13 mouse cellular contexts compared by ENCODE assay signal in genomic region chr11:88638936-88639542, GRCm38 (mm10).
DNase-seq lines count a peak whose midpoint lies in the region; ATAC-seq and TF ChIP-seq lines count a peak whose summit lies in the region.
"Had no signal": no experiment of that assay in that cellular context is flagged by ENCODE, and none has a peak within 500 bp of the region (broad histone marks: within the 10 kb centered on the region; RNA-seq: fewer than 3 reads in every experiment).

No protein-coding gene starts in this region.

- no peak for ATAC-seq in forebrain, embryonic 12.5 days (ENCODE audit: low FRiP score)
- no peak for ATAC-seq in forebrain, embryonic 15.5 days (replicated peaks)
- ATAC-seq in heart, embryonic 11.5 days (replicated peaks; ENCODE audit: insufficient number of reproducible peaks, low FRiP score, low TSS enrichment): no peak
- ATAC-seq in hindbrain, postnatal 0 days: no peak
- no peak for ATAC-seq in kidney, embryonic 16.5 days (ENCODE audit: low FRiP score, low TSS enrichment)
- ATAC-seq: activated CD4-positive, CD25-positive, alpha-beta regulatory T cell, adult 4 months; forebrain, embryonic 14.5 days had no signal

- DNase-seq in layer of hippocampus, adult 2 months (ENCODE audit: low spot score in 2 of 2): no peak
- DNase-seq in layer of hippocampus, postnatal 10 days (ENCODE audit: low spot score in 2 of 2): no peak
- DNase-seq in hindbrain, postnatal 0 days (ENCODE audit: low spot score): no peak
- DNase-seq in yolk sac, embryonic 10.5 days (ENCODE audit: low spot score): no peak
- DNase-seq: cerebellum, adult 8-10 months; lung, postnatal 4 days had no signal

- no peak overlapping the region for H3K4me3 ChIP-seq in forebrain, embryonic 12.5 days (replicated peaks)
- H3K4me3 ChIP-seq in forebrain, embryonic 15.5 days: no peak overlapping the region
- no peak overlapping the region for H3K4me3 ChIP-seq in layer of hippocampus, adult 2 months
- no peak overlapping the region for H3K4me3 ChIP-seq in heart, embryonic 11.5 days (ENCODE audit: low read depth, low read length)
- H3K4me3 ChIP-seq in hindbrain, postnatal 0 days (ENCODE audit: low read length): no peak overlapping the region
- H3K4me3 ChIP-seq in kidney, embryonic 16.5 days (ENCODE audit: low read length): no peak overlapping the region

- peaks cover 16% of the 10 kb centered on the region; the same call in 1 of the 2 replicates for H3K36me3 ChIP-seq in forebrain, embryonic 12.5 days (replicated peaks)
- no peaks in the 10 kb centered on the region for H3K36me3 ChIP-seq in forebrain, embryonic 15.5 days
- no peaks in the 10 kb centered on the region for H3K36me3 ChIP-seq in heart, embryonic 11.5 days (ENCODE audit: control insufficient read depth, insufficient read depth, low read length)
- H3K36me3 ChIP-seq in hindbrain, postnatal 0 days (ENCODE audit: insufficient read depth, low read length): no peaks in the 10 kb centered on the region
- H3K36me3 ChIP-seq in kidney, embryonic 16.5 days (ENCODE audit: insufficient read depth, low read length): no peaks in the 10 kb centered on the region

- no peaks in the 10 kb centered on the region for H3K9me3 ChIP-seq in forebrain, embryonic 12.5 days
- no peaks in the 10 kb centered on the region for H3K9me3 ChIP-seq in forebrain, embryonic 15.5 days
- H3K9me3 ChIP-seq in heart, embryonic 11.5 days (replicated peaks; ENCODE audit: control insufficient read depth, low read length): no peaks in the 10 kb centered on the region
- no peaks in the 10 kb centered on the region for H3K9me3 ChIP-seq in hindbrain, postnatal 0 days (ENCODE audit: low read length)
- no peaks in the 10 kb centered on the region for H3K9me3 ChIP-seq in kidney, embryonic 16.5 days (ENCODE audit: low read length)
- H3K9me3 ChIP-seq: G1E had no signal

- no peak for TF ChIP-seq CTCF in layer of hippocampus, adult 2 months (conservative IDR thresholded peaks at IDR 0.05)
- TF ChIP-seq CTCF in hindbrain, postnatal 0 days (IDR thresholded peaks at IDR 0.05; ENCODE audit: low read depth): no peak

- H3K9ac ChIP-seq in forebrain, embryonic 12.5 days: no peak overlapping the region
- no peak overlapping the region for H3K9ac ChIP-seq in forebrain, embryonic 15.5 days (replicated peaks)
- H3K9ac ChIP-seq in heart, embryonic 11.5 days (ENCODE audit: low read depth, low read length): no peak overlapping the region
- no peak overlapping the region for H3K9ac ChIP-seq in hindbrain, postnatal 0 days (replicated peaks; ENCODE audit: low read length)
- no peak overlapping the region for H3K9ac ChIP-seq in kidney, embryonic 16.5 days (replicated peaks; ENCODE audit: low read length)

- 81% methylated on average over 6 of the region's 6 CpGs for WGBS in forebrain, embryonic 12.5 days
- 73% methylated on average over 6 of the region's 6 CpGs for WGBS in forebrain, embryonic 15.5 days
- 64% methylated on average over 6 of the region's 6 CpGs for WGBS in heart, embryonic 11.5 days (ENCODE audit: insufficient replicate concordance)
- 54% methylated on average over 6 of the region's 6 CpGs for WGBS in hindbrain, postnatal 0 days
- WGBS in kidney, embryonic 16.5 days: 77% methylated on average over 6 of the region's 6 CpGs

- H3K4me2 ChIP-seq in forebrain, embryonic 12.5 days: no peak overlapping the region
- no peak overlapping the region for H3K4me2 ChIP-seq in forebrain, embryonic 15.5 days (replicated peaks)
- no peak overlapping the region for H3K4me2 ChIP-seq in heart, embryonic 11.5 days
- no peak overlapping the region for H3K4me2 ChIP-seq in hindbrain, postnatal 0 days (ENCODE audit: low read depth, low read length)
- H3K4me2 ChIP-seq in kidney, embryonic 16.5 days (replicated peaks; ENCODE audit: low read depth, low read length): no peak overlapping the region

- no peaks in the 10 kb centered on the region for H3K27me3 ChIP-seq in forebrain, embryonic 12.5 days
- no peaks in the 10 kb centered on the region for H3K27me3 ChIP-seq in forebrain, embryonic 15.5 days
- H3K27me3 ChIP-seq in heart, embryonic 11.5 days (ENCODE audit: control insufficient read depth, insufficient read depth, low read length): no peaks in the 10 kb centered on the region
- H3K27me3 ChIP-seq in hindbrain, postnatal 0 days (ENCODE audit: insufficient read depth, low read length): no peaks in the 10 kb centered on the region
- H3K27me3 ChIP-seq in kidney, embryonic 16.5 days (ENCODE audit: insufficient read depth, low read length): no peaks in the 10 kb centered on the region

- H3K4me1 ChIP-seq in forebrain, embryonic 12.5 days: peaks cover 64% of the 10 kb centered on the region
- peaks cover 22% of the 10 kb centered on the region; the same call in 1 of the 2 replicates for H3K4me1 ChIP-seq in forebrain, embryonic 15.5 days
- peaks cover 48% of the 10 kb centered on the region for H3K4me1 ChIP-seq in heart, embryonic 11.5 days (ENCODE audit: control insufficient read depth, insufficient read depth, low read length)
- H3K4me1 ChIP-seq in hindbrain, postnatal 0 days (ENCODE audit: insufficient read depth, low read length): peaks cover 21% of the 10 kb centered on the region
- peaks cover 24% of the 10 kb centered on the region for H3K4me1 ChIP-seq in kidney, embryonic 16.5 days (ENCODE audit: insufficient read depth, low read length)

- H3K27ac ChIP-seq in forebrain, embryonic 12.5 days: 0 out of 2 replicates have a peak overlapping the region, but pooled peaks have one; percentile 37
- no peak overlapping the region for H3K27ac ChIP-seq in forebrain, embryonic 15.5 days (replicated peaks)
- H3K27ac ChIP-seq in layer of hippocampus, adult 2 months: peak overlapping the region; percentile 67
- peak overlapping the region; percentile 42; the same call in 1 of the 2 replicates for H3K27ac ChIP-seq in heart, embryonic 11.5 days (ENCODE audit: low read depth, low read length)
- H3K27ac ChIP-seq in hindbrain, postnatal 0 days: peak overlapping the region; percentile 41
- no peak overlapping the region for H3K27ac ChIP-seq in kidney, embryonic 16.5 days (ENCODE audit: low read length)

Comparison
In these comparisons a context has a peak if more than half of its experiments do, and no peak if none do; other contexts are left out.
1. H3K27ac ChIP-seq: peak in forebrain, embryonic 12.5 days (single experiment), layer of hippocampus, adult 2 months (single experiment), heart, embryonic 11.5 days (single experiment) and hindbrain, postnatal 0 days (single experiment); none in forebrain, embryonic 15.5 days (single experiment) and kidney, embryonic 16.5 days (single experiment).